Mouse (Mus musculus) heart, adult 2 months (tissue): ENCODE measurements around the gene Ola1. TPM values are rescaled to one million over a fixed set of nuclear protein-coding genes. Genes with fewer than 3 reads are reported as not detected.

Source experiments
- DNase-seq, 2 experiments: peaks; one replicate each; pipeline ENCODE4 v3.0.0; 2021
- H3K27ac ChIP-seq: fragments of 200-600 bp; 2 replicates; pipeline ENCODE4 v1.8.1; 2022
- H3K27me3 ChIP-seq: fragments of 200-500 bp; 2 replicates; pipeline ENCODE4 v1.6.1; 2012; ENCODE audit warnings: mild to moderate bottlenecking, low read length, inconsistent platforms, mixed read lengths; ENCODE audit not compliant: control insufficient read depth, insufficient read depth
- H3K36me3 ChIP-seq: fragments of 200-500 bp; 2 replicates; pipeline ENCODE4 v1.6.1; 2012; ENCODE audit warnings: low read length, inconsistent platforms; ENCODE audit not compliant: control insufficient read depth, insufficient read depth
- H3K4me1 ChIP-seq: fragments of 200-500 bp; 2 replicates; pipeline ENCODE4 v1.6.1; 2011; ENCODE audit warnings: low read length; ENCODE audit not compliant: control insufficient read depth, insufficient read depth
- H3K4me3 ChIP-seq: fragments of 200-600 bp; 2 replicates; pipeline ENCODE4 v1.8.1; 2022
- H3K79me2 ChIP-seq: fragments of 200-500 bp; replicated peaks from 2 replicates; pipeline ENCODE4 v1.6.1; 2012; ENCODE audit warnings: mild to moderate bottlenecking, inconsistent platforms, low read length, moderate library complexity, mixed read lengths; ENCODE audit not compliant: control insufficient read depth, insufficient read depth
- H3K9ac ChIP-seq: fragments of 200-500 bp; 2 replicates; pipeline ENCODE4 v1.6.1; 2012; ENCODE audit warnings: low read depth, mild to moderate bottlenecking, control low read depth, inconsistent platforms, low read length, mixed read lengths
- CTCF ChIP-seq: fragments of 200-600 bp; IDR thresholded peaks from 2 replicates; pipeline ENCODE4 v1.8.1; 2022; ENCODE audit warnings: antibody characterized with exemption, mild to moderate bottlenecking, moderate library complexity
- EP300 ChIP-seq: fragments of 200-500 bp; IDR thresholded peaks from 2 replicates; pipeline ENCODE4 v1.6.1; 2011; ENCODE audit warnings: low read depth, low read length, control low read depth; ENCODE audit not compliant: insufficient read depth
- POLR2A ChIP-seq: fragments of 200-500 bp; IDR thresholded peaks from 2 replicates; pipeline ENCODE4 v1.6.1; 2011; ENCODE audit warnings: mild to moderate bottlenecking, low read depth, low read length, control low read depth; ENCODE audit not compliant: insufficient read depth
- WGBS: fragments of 180-500 bp; shearing (Covaris S2); methylation state at CpG from one replicate; pipeline ENCODE4 v1.1.7; 2018; 5-methylcytosine and 5-hydroxymethylcytosine counted together
- intact Hi-C: fragments of 180-260 bp; cut with DNase I; formaldehyde crosslinking; loops from one replicate; pipeline ENCODE4 v1.15.1; 2025
- polyA plus RNA-seq: library from polyadenylated mRNA; depleted of rRNA; stranded (reverse); fragments of >200 nt; gene quantifications from 2 replicates; pipeline ENCODE4 v1.2.3, GENCODE M21; 2012
- total RNA-seq, 2 experiments: library from RNA; stranded (reverse); gene quantifications; 2 replicates each; pipeline ENCODE4 v1.2.3; 2021

Ola1 gene
- total and polyA plus RNA-seq, 3 experiments, result 6.9 to 39.0 (median 37.8) TPM

DNA sequence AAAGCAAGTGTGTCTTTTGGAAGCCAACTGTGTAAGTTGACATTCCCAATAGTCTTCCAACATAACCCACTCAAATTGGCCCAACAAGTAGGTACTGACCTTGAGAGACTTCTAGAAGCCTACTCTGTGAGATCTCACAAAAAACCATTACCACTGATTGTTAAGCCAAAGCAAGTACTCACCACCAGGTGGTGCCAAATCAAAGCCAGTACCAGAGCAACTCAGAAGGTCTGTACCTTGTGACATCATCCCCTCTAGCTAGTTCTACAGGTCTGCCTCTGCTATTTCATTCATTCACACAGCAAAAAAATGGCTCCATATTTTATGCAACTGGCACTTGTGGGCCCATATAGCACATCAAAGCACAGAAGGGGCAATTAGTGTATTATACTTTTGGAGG, 51.6 kb downstream of the Ola1 start:
- H3K27me3 ChIP-seq, result no peaks in the 10 kb centered on the region
- intact Hi-C loops, result loop anchor here (1.0 to 5.0 kb wide), 4 partner anchors 111 to 650 kb away; no protein-coding TSS in a partner anchor
- peak; percentile 37 to 38 for DNase-seq
- no peaks in the 10 kb centered on the region for H3K36me3 ChIP-seq
- H3K4me1 ChIP-seq, result no peaks in the 10 kb centered on the region
- no peaks in the 10 kb centered on the region for H3K79me2 ChIP-seq
- H3K4me3 ChIP-seq, result no peak overlapping the region
- H3K9ac ChIP-seq, result no peak overlapping the region
- TF ChIP-seq EP300 (no peak), CTCF (peak; percentile 88)
- H3K27ac ChIP-seq, result no peak overlapping the region

DNA sequence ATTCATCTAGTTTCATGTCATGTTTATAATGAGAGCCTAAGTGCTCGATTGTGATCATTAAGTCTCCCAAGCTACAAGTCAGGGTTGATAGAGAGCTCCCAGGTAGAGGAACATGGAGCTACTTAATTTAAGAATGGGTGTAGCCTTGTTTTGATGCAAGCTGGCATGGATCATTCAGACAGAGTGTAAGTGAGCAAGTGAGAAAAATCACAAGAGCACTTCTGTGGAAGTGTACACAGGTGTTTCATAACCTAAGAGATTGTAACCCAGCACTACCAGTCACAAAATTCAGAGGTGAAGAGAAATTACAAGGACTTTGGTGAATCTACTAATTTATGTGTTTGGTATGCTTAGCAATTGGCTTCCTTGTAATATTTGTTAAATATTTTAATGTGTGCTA, 54.1 kb downstream of the Ola1 start:
- WGBS, result 86% methylated on average over 1 of the region's 1 CpGs
- Histone ChIP-seq H3K9ac (no peak overlapping the region), H3K27me3 (no peaks in the 10 kb centered on the region), H3K79me2 (no peaks in the 10 kb centered on the region), H3K4me3 (no peak overlapping the region), H3K4me1 (no peaks in the 10 kb centered on the region), H3K27ac (no peak overlapping the region), H3K36me3 (no peaks in the 10 kb centered on the region)
- DNase-seq, result no peak
- intact Hi-C loops, result loop anchor here (5.0 kb wide), 3 partner anchors 238 to 647 kb away; no protein-coding TSS in a partner anchor
- TF ChIP-seq CTCF (no peak), EP300 (no peak), POLR2A (no peak)

DNA sequence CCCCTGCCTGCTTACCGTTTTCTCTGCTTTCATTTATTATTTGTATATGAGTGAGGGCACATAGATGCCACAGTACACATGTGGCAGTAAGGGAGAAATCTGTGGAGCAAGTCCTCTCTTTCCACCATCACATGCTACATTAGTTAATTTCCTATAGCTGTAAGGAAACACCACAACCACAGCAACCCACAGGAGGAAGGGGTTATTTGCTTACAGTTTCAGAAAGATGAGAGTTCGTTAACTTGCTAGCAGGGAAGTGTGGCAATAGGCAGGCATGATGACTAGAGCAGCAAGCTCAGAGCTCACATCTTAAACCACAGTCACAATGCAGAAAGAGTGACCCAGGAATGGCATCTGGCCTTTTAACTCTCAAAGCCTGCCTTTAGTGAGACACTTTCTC, 58.0 kb downstream of the Ola1 start:
- DNase-seq, result no peak
- H3K27ac ChIP-seq, result no peak overlapping the region
- no peaks in the 10 kb centered on the region for H3K4me1 ChIP-seq
- H3K9ac ChIP-seq, result no peak overlapping the region
- no peaks in the 10 kb centered on the region for H3K36me3 ChIP-seq
- H3K27me3 ChIP-seq, result no peaks in the 10 kb centered on the region
- TF ChIP-seq CTCF, result no peak
- TF ChIP-seq POLR2A, result no peak
- no peak for TF ChIP-seq EP300
- H3K4me3 ChIP-seq, result no peak overlapping the region
- WGBS, result 78% methylated on average over 2 of the region's 2 CpGs
- no peaks in the 10 kb centered on the region for H3K79me2 ChIP-seq
- intact Hi-C loops, result no loop called here

DNA sequence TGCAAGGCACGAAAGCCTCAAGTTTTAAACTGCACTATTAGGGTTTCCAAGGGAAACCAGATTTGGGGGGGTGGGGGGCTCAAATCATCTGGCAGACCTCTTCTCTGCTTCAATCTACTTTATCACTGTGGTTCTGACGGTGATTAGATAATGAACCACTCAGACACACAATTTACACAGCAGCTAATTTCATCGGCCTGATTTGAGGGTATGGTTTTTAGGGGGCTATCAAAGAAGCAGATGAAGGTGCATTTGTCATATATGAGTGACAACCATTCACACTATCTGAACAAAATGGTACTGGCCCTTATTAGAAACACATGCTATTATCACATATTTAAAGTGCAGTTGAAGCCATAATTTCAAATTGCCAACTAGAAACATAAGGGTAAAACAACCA, 61.5 kb downstream of the Ola1 start:
- no peak overlapping the region for H3K4me3 ChIP-seq
- WGBS, result 91% methylated on average over 3 of the region's 3 CpGs
- TF ChIP-seq EP300 (no peak), POLR2A (no peak), CTCF (no peak)
- no peak overlapping the region for H3K9ac ChIP-seq
- DNase-seq, result no peak
- intact Hi-C loops, result no loop called here
- no peak overlapping the region for H3K27ac ChIP-seq
- H3K36me3 ChIP-seq, result no peaks in the 10 kb centered on the region
- no peaks in the 10 kb centered on the region for H3K79me2 ChIP-seq
- H3K4me1 ChIP-seq, result no peaks in the 10 kb centered on the region
- no peaks in the 10 kb centered on the region for H3K27me3 ChIP-seq

DNA sequence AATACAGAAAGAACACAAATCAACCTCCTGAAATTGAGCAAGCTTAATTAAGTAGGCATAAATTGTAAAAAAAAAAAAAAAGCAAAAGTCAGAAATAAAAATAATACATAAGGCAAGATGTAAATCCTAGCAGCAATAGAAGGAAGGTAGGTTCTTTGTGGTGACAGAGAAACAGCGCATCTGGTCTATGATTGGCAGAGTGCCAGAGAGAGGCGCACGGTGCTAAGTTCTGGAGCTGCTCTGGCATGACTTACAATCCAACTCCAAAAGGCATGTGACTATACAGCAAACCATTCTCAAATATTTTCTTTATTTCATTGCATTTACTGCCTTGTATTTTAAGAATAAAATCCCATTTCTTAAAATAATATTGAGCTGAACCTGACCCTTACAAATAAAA, 68.2 kb downstream of the Ola1 start:
- H3K36me3 ChIP-seq, result no peaks in the 10 kb centered on the region
- no peaks in the 10 kb centered on the region for H3K4me1 ChIP-seq
- no peaks in the 10 kb centered on the region for H3K79me2 ChIP-seq
- WGBS, result 53% methylated on average over 3 of the region's 3 CpGs
- intact Hi-C loops, result no loop called here
- no peak overlapping the region for H3K4me3 ChIP-seq
- no peak for DNase-seq
- H3K27me3 ChIP-seq, result no peaks in the 10 kb centered on the region
- H3K27ac ChIP-seq, result no peak overlapping the region
- no peak overlapping the region for H3K9ac ChIP-seq
- no peak for TF ChIP-seq POLR2A
- no peak for TF ChIP-seq CTCF
- TF ChIP-seq EP300, result no peak

DNA sequence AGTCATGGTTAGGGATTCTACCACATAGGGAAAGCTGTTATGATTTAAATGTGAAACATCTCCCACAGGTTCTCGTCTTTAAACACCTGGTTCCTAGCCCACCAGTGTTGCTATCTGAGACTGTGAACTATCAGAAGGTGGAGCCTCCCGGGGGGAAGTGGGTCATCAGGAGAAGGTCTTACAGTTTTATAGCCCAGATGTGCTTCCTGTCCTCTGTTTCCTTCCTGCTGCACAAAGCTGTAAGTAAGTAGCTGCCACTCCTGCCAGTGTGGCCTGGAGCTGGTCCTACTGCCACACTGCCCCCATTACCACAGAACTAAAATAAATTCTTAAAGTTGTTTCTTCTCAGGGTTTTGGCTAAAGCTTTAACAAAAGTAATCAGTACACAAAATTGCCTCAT, 72.6 kb downstream of the Ola1 start:
- Histone ChIP-seq H3K79me2 (no peaks in the 10 kb centered on the region), H3K36me3 (no peaks in the 10 kb centered on the region), H3K27me3 (no peaks in the 10 kb centered on the region), H3K27ac (no peak overlapping the region), H3K4me3 (no peak overlapping the region), H3K9ac (no peak overlapping the region), H3K4me1 (no peaks in the 10 kb centered on the region)
- DNase-seq, result no peak
- TF ChIP-seq POLR2A (no peak), EP300 (no peak), CTCF (no peak)
- WGBS, result 43% methylated on average over 2 of the region's 2 CpGs
- intact Hi-C loops, result no loop called here
